Mouse (Mus musculus) A20 (cell line): Measurements from ENCODE around the gene Rpl3l.
"Not testable (repeated sequence)": the region's sequence is repeated elsewhere in the genome, so short reads cannot be mapped to it uniquely, and the experiment has no call there.

Experiments
- DNase-seq: peaks from one replicate; pipeline ENCODE4 v3.0.0-alpha.2; 2011; ENCODE audit warnings: low read depth, low spot score

Rpl3l gene

GRCm38 (mm10) chr17:24727618-24728017, at the start of gene Rpl3l:
Gene Rpl3l (plus strand): TSS chr17:24727820.
- DNase-seq = no peak

- peak; percentile 40 for DNase-seq
These were observed 41.1 kb upstream of the Rpl3l start for GRCm38 (mm10) chr17:24686514-24686913.

GRCm38 (mm10) chr17:24687146-24687595, 40.4 kb upstream of the Rpl3l start:
- DNase-seq = peak; percentile 40

- no peak for DNase-seq
These were observed 40.0 kb upstream of the Rpl3l start for GRCm38 (mm10) chr17:24687599-24687998.

- DNase-seq = peak; percentile 51
These were observed 38.2 kb upstream of the Rpl3l start, which contains the start of gene Syngr3 for GRCm38 (mm10) chr17:24689251-24690081. Gene Syngr3 (minus strand): TSS chr17:24689955.

GRCm38 (mm10) chr17:24692385-24692784, 35.2 kb upstream of the Rpl3l start:
- no peak for DNase-seq

GRCm38 (mm10) chr17:24695326-24696010, 32.2 kb upstream of the Rpl3l start:
- DNase-seq = no peak

- DNase-seq = peak; percentile 89
These were observed 31.5 kb upstream of the Rpl3l start, which contains the start of the genes Gfer and Noxo1 for GRCm38 (mm10) chr17:24696011-24696697. Gene Gfer (minus strand): TSS chr17:24696156. Gene Noxo1 (plus strand): TSS chr17:24696234.

GRCm38 (mm10) chr17:24697985-24698384, 29.6 kb upstream of the Rpl3l start:
- DNase-seq = no peak

GRCm38 (mm10) chr17:24698715-24699114, 28.9 kb upstream of the Rpl3l start:
- no peak for DNase-seq

GRCm38 (mm10) chr17:24699473-24699872, 28.1 kb upstream of the Rpl3l start:
- DNase-seq = no peak

GRCm38 (mm10) chr17:24701251-24701650, 26.4 kb upstream of the Rpl3l start:
- DNase-seq = no peak

GRCm38 (mm10) chr17:24705821-24706220, 21.8 kb upstream of the Rpl3l start:
- DNase-seq = no peak

GRCm38 (mm10) chr17:24706982-24707800, 20.4 kb upstream of the Rpl3l start, which contains the start of gene Tbl3:
Gene Tbl3 (minus strand): TSS chr17:24707660.
- peak; percentile 92 for DNase-seq

- DNase-seq = peak; percentile 33
These were observed 19.7 kb upstream of the Rpl3l start for GRCm38 (mm10) chr17:24707801-24708425.

GRCm38 (mm10) chr17:24708646-24709045, 19.0 kb upstream of the Rpl3l start:
- DNase-seq = peak; percentile 58

- no peak for DNase-seq
These were observed 12.1 kb upstream of the Rpl3l start for GRCm38 (mm10) chr17:24715556-24715955.

GRCm38 (mm10) chr17:24716166-24716682, 11.4 kb upstream of the Rpl3l start:
- no peak for DNase-seq

GRCm38 (mm10) chr17:24717943-24718342, 9.7 kb upstream of the Rpl3l start, which contains the start of the genes Rnf151 and Rps2:
Gene Rnf151 (minus strand): TSS chr17:24718063.
Gene Rps2 (plus strand): TSS chr17:24718116.
- no peak for DNase-seq

GRCm38 (mm10) chr17:24718938-24719337, 8.7 kb upstream of the Rpl3l start:
- not testable (repeated sequence) for DNase-seq
